Mouse (Mus musculus): ENCODE data around the gene Gm21985. TPM values are rescaled to one million over a fixed set of nuclear protein-coding genes. Genes with fewer than 3 reads are reported as not detected.

Gene Gm21985
- polyA plus RNA-seq, 1 experiment from 2014 or later, result not detected

DNA sequence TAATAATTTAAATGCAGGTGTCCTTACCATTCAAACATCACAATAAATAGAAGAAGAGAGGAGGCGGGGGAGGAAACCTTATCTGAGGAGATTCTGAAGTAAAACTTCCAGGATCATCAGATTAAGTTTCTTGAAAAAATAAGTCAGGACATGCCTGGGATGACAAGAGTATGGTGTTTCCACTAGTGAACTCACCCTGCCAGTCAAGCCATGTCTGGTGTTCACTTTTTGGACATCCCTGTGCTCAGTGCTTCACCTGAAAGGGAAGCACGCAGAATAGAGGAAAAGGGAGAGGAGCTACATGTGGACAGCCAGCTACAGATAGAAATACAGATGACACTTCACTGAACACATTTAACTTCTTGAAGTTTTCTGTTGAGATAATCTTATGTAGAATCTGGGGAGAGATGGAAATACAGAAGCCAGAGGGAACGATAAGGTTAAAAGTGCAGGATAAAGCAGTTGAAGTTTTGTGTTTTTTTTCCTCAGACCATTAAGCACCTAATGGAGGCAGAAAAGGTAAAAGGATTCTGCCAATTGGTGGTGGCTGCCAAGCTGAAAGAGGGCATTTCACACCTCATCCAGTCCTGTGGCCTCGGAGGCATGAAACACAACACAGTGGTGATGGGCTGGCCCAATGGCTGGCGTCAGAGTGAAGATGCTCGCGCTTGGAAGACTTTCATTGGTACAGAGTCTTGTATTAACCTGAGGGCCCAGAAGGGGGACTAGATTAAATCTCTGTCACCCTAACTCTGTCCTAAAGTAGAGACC is 87.8 kb downstream of the Gm21985 start:
- Histone ChIP-seq H3K9me3 (ENCODE audit: low read depth, low read length) (no peaks in the 10 kb centered on the region), H3K36me3 (ENCODE audit: insufficient read depth) (peaks cover 49% of the 10 kb centered on the region), H3K27ac (ENCODE audit: low read depth) (no peak overlapping the region), H3K4me2 (no peak overlapping the region), H3K9ac (no peak overlapping the region), H3K27me3 (ENCODE audit: insufficient read depth, low read length) (no peaks in the 10 kb centered on the region), H3K4me1 (ENCODE audit: insufficient read depth) (no peaks in the 10 kb centered on the region), H3K4me3 (ENCODE audit: low read depth, low read length) (no peak overlapping the region)
- no peak for TF ChIP-seq CTCF (IDR thresholded peaks at IDR 0.05; ENCODE audit: low read depth)
- ATAC-seq (ENCODE audit: insufficient read depth) (no peak), DNase-seq (no peak)
- whole genome bisulfite sequencing, result 84% methylated on average over 7 of the region's 7 CpGs

DNA sequence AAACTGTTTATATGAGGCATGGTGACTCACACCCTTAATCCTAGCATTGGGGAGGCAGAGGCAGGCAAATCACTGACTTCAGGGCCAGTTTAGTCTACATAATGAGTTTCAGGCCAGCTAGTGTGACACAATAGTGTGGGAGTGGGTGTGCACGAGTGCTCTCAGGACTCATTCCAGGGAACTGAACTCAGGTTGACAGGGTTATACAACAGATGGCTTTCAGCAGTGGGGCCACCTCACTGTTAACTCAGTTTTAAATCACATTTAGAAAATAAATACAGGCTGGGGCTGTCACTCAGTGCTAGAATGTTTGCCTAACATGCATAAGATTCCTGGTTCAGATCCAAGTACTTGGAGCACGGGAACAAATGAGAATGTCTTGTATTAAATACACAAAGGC is 93.5 kb downstream of the Gm21985 start:
- Histone ChIP-seq H3K27me3 (ENCODE audit: insufficient read depth, low read length) (no peaks in the 10 kb centered on the region), H3K9me3 (ENCODE audit: low read depth, low read length) (no peaks in the 10 kb centered on the region), H3K4me3 (ENCODE audit: low read depth, low read length) (no peak overlapping the region), H3K4me2 (no peak overlapping the region), H3K4me1 (ENCODE audit: insufficient read depth) (no peaks in the 10 kb centered on the region), H3K36me3 (ENCODE audit: insufficient read depth) (peaks cover 70% of the 10 kb centered on the region), H3K27ac (ENCODE audit: low read depth) (no peak overlapping the region), H3K9ac (no peak overlapping the region)
- WGBS, result 50% methylated on average over 2 of the region's 2 CpGs
- no peak for TF ChIP-seq CTCF (IDR thresholded peaks at IDR 0.05; ENCODE audit: low read depth)
- ATAC-seq (ENCODE audit: insufficient read depth) (peak; percentile 66), DNase-seq (peak; percentile 28)

DNA sequence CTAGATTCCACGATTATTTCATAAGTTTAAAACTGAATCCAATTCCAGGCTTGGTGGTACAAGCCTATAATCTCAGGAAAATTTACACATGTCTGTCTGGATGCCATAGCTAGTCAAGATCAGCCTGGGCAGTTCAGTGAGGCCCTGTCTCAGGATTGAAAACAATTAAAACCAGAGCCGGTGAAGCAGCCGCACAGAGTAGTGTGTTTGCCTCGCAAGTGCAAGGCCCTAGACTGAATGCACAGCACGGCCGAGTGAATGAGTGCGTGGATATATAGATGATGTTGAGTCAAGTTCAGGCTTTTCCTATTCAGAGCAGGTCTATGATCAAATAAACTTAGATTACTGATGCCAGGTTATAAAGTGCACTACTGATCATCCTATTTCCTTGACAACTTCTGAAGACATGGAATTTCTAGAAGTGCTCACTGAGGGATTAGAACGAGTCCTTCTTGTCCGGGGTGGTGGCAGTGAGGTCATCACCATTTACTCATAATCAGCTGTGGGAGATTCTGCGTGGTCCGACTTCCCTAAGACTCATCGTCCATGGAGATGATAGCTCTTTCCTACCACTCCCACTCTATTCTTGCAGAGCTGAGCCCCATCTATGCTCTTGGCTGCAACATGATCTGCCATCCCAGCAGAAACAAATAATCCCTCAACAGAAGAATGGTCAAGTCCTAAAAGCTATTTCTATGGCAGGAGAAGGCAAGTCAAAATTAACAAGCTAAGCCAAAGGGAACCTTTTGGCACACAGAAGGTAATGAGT is 94.1 kb downstream of the Gm21985 start:
- no peak for DNase-seq

DNA sequence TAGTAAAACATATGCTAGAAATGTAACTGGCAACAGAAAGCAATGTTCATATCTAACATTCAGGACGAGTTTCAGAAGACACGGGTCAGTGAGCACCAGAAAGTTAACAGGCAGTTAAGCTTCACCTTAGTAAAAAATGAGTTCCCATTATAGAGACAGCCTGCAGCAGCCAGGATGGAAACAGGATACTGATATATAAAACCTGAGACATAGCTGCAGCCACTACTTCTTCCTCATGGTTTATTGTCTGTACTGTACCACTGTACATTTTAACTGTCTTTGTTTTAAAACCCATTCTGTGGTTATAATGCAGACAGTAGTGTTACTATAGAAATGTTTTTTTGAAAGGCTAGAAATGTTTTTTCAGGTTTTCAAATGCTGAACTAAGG is 94.7 kb downstream of the Gm21985 start:
- DNase-seq, result no peak
- Histone ChIP-seq H3K27ac (ENCODE audit: low read depth) (no peak overlapping the region), H3K4me3 (ENCODE audit: low read depth, low read length) (no peak overlapping the region), H3K9ac (no peak overlapping the region), H3K9me3 (ENCODE audit: low read depth, low read length) (no peaks in the 10 kb centered on the region), H3K4me1 (ENCODE audit: insufficient read depth) (no peaks in the 10 kb centered on the region), H3K4me2 (no peak overlapping the region), H3K36me3 (ENCODE audit: insufficient read depth) (peaks cover 70% of the 10 kb centered on the region), H3K27me3 (ENCODE audit: insufficient read depth, low read length) (no peaks in the 10 kb centered on the region)
- no peak for ATAC-seq (ENCODE audit: insufficient read depth)
- TF ChIP-seq CTCF (IDR thresholded peaks at IDR 0.05; ENCODE audit: low read depth), result no peak
- 87% methylated on average over 2 of the region's 2 CpGs for WGBS

More for the DNA sequence above, 94.1 kb downstream of the Gm21985 start:
- H3K4me2 ChIP-seq, result no peak overlapping the region
- H3K27ac ChIP-seq (ENCODE audit: low read depth), result no peak overlapping the region
- TF ChIP-seq CTCF (IDR thresholded peaks at IDR 0.05; ENCODE audit: low read depth), result no peak
- 0 out of 2 replicates have a peak, but pooled peaks have one; percentile 21 for ATAC-seq (ENCODE audit: insufficient read depth)
- no peaks in the 10 kb centered on the region for H3K4me1 ChIP-seq (ENCODE audit: insufficient read depth)
- no peak overlapping the region for H3K9ac ChIP-seq
- H3K9me3 ChIP-seq (ENCODE audit: low read depth, low read length), result no peaks in the 10 kb centered on the region
- H3K4me3 ChIP-seq (ENCODE audit: low read depth, low read length), result no peak overlapping the region
- H3K36me3 ChIP-seq (ENCODE audit: insufficient read depth), result peaks cover 70% of the 10 kb centered on the region
- whole genome bisulfite sequencing, result 80% methylated on average over 12 of the region's 12 CpGs
- no peaks in the 10 kb centered on the region for H3K27me3 ChIP-seq (ENCODE audit: insufficient read depth, low read length)

DNA sequence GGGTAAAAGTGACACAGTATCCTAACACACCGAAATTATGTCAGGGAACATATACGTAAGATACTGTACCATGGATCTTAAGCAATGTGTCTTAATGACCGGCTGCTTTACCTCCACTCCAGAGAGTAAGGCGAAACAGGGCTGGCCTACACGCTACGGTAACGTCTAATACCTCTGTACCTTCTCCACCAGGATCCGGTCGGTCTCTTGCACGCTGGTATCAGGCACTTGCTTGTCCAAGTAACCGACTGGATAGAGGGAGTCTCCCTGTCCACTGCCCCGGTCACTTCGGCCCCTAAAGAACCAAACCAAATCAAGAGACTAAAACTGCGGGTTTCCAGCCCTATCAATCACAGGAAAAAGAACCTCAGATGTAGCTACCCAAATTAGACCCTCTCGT is 101.1 kb downstream of the Gm21985 start:
- 0 out of 2 replicates have a peak, but pooled peaks have one; percentile 10 for ATAC-seq (ENCODE audit: insufficient read depth)
- Histone ChIP-seq H3K4me3 (ENCODE audit: low read depth, low read length) (peak overlapping the region; percentile 59), H3K4me2 (peak overlapping the region; percentile 79), H3K9ac (peak overlapping the region; percentile 69), H3K9me3 (ENCODE audit: low read depth, low read length) (no peaks in the 10 kb centered on the region), H3K4me1 (ENCODE audit: insufficient read depth) (no peaks in the 10 kb centered on the region), H3K27ac (ENCODE audit: low read depth) (peak overlapping the region; percentile 72), H3K27me3 (ENCODE audit: insufficient read depth, low read length) (no peaks in the 10 kb centered on the region), H3K36me3 (ENCODE audit: insufficient read depth) (peaks cover 16% of the 10 kb centered on the region)
- DNase-seq, result no peak
- WGBS, result 13% methylated on average over 15 of the region's 15 CpGs
- TF ChIP-seq CTCF (IDR thresholded peaks at IDR 0.05; ENCODE audit: low read depth), result no peak

DNA sequence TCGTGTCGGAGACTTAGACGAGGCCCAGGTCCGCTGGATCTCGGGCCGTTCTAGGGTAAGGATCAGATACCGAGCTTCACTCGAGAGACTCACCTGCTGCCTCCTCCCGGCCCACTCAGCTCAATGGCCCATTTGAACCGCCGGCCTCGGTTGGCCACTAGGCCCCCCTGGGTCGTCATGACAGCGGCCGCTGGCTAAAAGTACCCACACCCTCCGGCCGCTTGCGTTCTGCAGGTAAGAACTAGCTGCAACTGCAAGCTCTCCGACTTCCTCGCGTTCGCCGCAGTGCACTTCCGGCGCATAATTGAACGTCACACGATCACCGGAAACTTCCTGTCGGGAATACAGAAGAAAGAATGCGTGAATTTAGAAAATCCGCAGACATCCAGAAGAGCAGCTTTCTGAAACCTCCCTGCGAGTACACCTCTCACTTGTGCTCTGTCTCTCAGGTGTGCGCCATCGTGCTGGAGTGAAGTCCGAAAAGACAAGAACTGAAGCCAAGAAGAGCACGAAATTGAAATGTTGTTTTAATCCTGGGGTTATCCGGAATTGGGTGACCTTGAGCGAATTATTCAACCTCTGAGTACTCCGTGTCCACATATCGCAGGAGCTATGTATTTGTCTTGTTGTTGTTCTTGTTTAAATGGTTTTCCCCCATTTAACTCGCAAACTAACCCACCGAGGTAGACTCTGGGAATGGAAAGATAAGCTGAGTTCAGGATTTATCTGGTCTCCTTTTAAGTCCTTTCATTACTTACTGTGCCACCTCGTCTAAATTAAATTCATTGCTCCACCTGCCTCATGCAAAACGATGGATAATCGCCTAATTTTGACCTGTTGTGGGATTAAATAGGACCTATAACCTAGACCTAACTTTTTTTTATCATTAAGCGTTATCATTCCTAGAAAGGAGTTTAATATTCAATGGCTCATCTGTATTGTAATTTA is 101.9 kb downstream of the Gm21985 start, which contains the start of gene Emc4:
Emc4 (minus strand) TSS at position 302 of the 948 bp plus-strand sequence.
- TF ChIP-seq CTCF (IDR thresholded peaks at IDR 0.05; ENCODE audit: low read depth), result no peak
- 1% methylated on average over 46 of the region's 46 CpGs for WGBS
- H3K4me2 ChIP-seq, result peak within 1 kb of the TSS; percentile 79
- peak within 1 kb of the TSS; percentile 69 for H3K9ac ChIP-seq
- peak within 1 kb of the TSS; percentile 59 for H3K4me3 ChIP-seq (ENCODE audit: low read depth, low read length)
- DNase-seq (peak; percentile 98), ATAC-seq (ENCODE audit: insufficient read depth) (peak; percentile 89)
- H3K27ac ChIP-seq (ENCODE audit: low read depth), result peak within 1 kb of the TSS; percentile 72
- H3K27me3 ChIP-seq (ENCODE audit: insufficient read depth, low read length), result no peaks in the 10 kb centered on the region
- H3K36me3 ChIP-seq (ENCODE audit: insufficient read depth), result peaks cover 11% of the 10 kb centered on the region
- H3K4me1 ChIP-seq (ENCODE audit: insufficient read depth), result no peaks in the 10 kb centered on the region
- no peaks in the 10 kb centered on the region for H3K9me3 ChIP-seq (ENCODE audit: low read depth, low read length)
